Mouse (Mus musculus): ENCODE results near the gene Fam43b.

Fam43b gene

DNA sequence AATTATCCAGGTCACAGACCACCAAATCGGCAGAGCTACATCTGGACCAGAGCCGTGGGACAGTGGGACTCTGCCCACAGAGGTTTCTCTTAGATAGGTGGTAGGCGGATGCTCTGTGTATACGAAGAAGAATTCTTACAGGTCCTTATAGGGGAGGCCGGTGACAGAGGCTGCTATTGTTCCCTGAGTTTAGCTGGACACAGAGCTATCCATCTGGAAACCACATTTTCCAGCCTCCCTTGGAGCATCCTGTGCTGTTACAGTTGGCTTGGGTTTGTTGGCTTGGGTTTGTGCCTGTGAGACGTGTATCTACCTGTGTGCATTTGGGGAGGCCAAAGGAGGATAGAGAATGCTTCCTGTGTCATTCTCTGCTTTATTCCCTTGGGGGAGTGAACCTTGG is 43.6 kb downstream of the Fam43b start:
- no peak for DNase-seq (ENCODE audit: low read depth, low spot score)

DNA sequence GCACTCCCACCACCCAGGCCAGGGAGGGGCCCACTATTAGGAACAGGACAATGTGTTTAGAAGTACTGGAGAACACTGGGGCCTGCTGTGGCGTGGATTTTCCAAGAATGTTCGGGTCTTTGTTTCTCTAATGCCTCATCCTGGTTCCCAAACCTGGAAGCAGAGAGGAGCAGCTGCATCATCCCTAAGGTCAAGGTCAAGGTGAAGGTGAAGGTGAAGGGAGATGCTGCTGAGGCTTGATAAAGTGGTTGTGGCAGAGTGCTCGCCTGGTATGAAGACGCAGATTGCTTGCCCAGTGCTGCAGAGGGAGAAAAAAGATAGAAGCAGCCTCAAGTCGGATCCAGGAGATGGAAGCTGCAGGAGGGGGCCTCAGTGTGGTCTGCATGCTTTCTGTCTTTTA is 44.5 kb downstream of the Fam43b start:
- no peak for DNase-seq (ENCODE audit: low read depth, low spot score)

DNA sequence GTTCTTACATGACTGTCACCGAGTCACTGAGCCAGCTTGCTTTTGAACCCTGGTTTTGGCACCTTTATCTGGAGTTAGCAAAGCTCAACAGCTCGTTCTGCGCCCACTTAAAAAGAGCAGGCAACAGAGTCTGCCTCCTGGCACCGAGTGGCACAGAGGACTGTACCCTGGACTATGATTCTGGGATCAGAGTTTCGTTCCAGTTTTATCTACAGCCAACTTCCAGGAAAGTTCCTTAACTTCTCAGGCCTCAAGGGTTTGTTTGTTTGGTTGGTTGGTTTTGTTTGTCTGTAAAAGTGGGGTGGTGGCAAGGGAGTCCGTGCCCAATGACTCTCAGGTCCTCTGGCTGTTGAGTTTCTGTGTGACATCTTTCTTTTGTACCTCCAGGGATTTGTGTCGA is 47.6 kb downstream of the Fam43b start:
- no peak for DNase-seq (ENCODE audit: low read depth, low spot score)

DNA sequence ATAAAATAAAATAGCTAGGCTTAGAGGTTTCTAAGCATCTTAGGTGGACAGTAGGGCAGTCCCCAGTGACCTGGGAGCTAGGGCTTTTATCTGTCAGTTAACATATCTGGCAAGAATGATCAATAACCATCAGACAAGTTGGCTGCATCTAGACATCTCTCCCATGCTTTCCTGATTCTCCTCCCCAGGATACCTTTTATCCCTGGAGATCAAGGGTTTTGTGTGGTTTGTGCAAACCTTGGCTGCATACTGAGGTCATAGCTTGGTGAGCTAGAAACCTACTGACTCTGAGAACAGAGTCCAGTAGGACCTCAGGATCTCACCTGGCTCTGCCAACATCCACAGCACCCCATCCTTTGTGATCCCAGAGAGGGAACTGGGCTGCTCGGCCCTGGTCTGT is 49.0 kb downstream of the Fam43b start:
- DNase-seq (ENCODE audit: low read depth, low spot score), result no peak

DNA sequence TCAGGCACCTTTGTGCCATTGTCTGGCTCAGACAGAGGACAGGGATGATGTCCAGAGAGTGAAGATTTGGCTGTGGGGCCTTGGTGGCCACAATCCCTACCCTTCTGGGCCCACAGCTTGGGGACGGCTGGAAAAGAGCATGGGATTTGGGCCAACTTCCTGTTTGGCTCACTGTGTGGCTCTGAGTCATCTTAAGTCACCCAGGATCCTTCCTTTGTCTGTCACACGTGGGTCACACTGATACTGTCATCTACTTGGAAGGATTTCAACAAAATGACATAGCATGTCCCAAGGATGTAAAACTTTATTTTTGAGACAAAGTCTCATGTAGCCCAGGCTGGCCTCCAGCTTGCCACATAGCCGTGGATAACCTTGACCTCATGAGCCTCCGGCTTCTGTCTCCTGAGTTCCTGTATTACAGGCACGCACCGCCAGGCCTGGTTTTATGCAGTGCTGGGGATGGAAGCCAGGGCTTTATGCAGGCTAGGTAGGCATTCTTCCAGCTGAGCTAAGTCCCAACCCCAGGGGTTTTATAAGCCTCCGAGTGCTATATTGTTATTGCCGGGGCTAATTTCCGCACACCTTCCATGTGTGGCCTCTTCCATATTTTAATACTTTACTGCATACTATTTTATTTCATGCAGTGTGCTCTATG is 51.3 kb downstream of the Fam43b start:
- no peak for DNase-seq (ENCODE audit: low read depth, low spot score)
